Mouse (Mus musculus) MEL (cell line): ENCODE data around the gene Fars2. TPM values are rescaled to one million over a fixed set of nuclear protein-coding genes. Genes with fewer than 3 reads are reported as not detected.

Experiments
- DNase-seq: peaks from one replicate; pipeline ENCODE4 v3.0.0; 2011; ENCODE audit warnings: low read depth, low spot score
- H3K27ac ChIP-seq: 2 replicates; pipeline ENCODE4 v1.5.1; 2012; ENCODE audit warnings: low read depth, mild to moderate bottlenecking, control low read depth, low read length, moderate library complexity; ENCODE audit not compliant: control insufficient read depth
- H3K27me3 ChIP-seq, 2 experiments: fragments of 150-350 bp in 1 of 2; sonication (generic) in 1 of 2; 2 replicates each; pipeline ENCODE4 v1.6.1; 2012; ENCODE audit warnings: low read length in 2 of 2, mild to moderate bottlenecking in 2 of 2, improper control_type of control experiment in 1 of 2, moderate library complexity in 1 of 2; ENCODE audit not compliant: insufficient read depth in 2 of 2, control insufficient read depth in 1 of 2
- H3K36me3 ChIP-seq, 2 experiments: 2 replicates each; pipeline ENCODE4 v1.6.1; 2012 to 2014; ENCODE audit warnings: low read length in 2 of 2, improper control_type of control experiment in 1 of 2, inconsistent platforms in 1 of 2, mild to moderate bottlenecking in 1 of 2; ENCODE audit not compliant: insufficient read depth in 2 of 2, control insufficient read depth in 1 of 2
- H3K4me1 ChIP-seq, 2 experiments: fragments of 150-350 bp in 1 of 2; sonication (generic) in 1 of 2; 2 replicates each; pipeline ENCODE4 v1.6.1; 2012; ENCODE audit warnings: low read length in 2 of 2, improper control_type of control experiment in 1 of 2, mild to moderate bottlenecking in 1 of 2; ENCODE audit not compliant: insufficient read depth in 2 of 2, control insufficient read depth in 1 of 2
- H3K4me3 ChIP-seq, 2 experiments: fragments of 150-350 bp in 1 of 2; sonication (generic) in 1 of 2; 2 replicates each; pipeline ENCODE4 v1.5.1; 2012; ENCODE audit warnings: low read depth in 2 of 2, low read length in 2 of 2, mild to moderate bottlenecking in 2 of 2, moderate library complexity in 2 of 2, control low read depth in 1 of 2, improper control_type of control experiment in 1 of 2; ENCODE audit not compliant: control insufficient read depth in 1 of 2, insufficient read depth in 1 of 2
- H3K79me2 ChIP-seq: 2 replicates; pipeline ENCODE4 v1.6.1; 2012; ENCODE audit warnings: mild to moderate bottlenecking, low read length, moderate library complexity; ENCODE audit not compliant: control insufficient read depth, poor library complexity, insufficient read depth
- H3K9ac ChIP-seq: 2 replicates; pipeline ENCODE4 v1.6.1; 2012; ENCODE audit warnings: low read depth, mild to moderate bottlenecking, control low read depth, low read length, moderate library complexity; ENCODE audit not compliant: control insufficient read depth, poor library complexity, severe bottlenecking
- H3K9me3 ChIP-seq: fragments of 150-350 bp; sonication (generic); replicated peaks from 2 replicates; pipeline ENCODE4 v1.6.1; 2012; ENCODE audit warnings: mild to moderate bottlenecking, low read length, improper control_type of control experiment, moderate library complexity; ENCODE audit not compliant: insufficient read depth
- CHD1 ChIP-seq: IDR thresholded peaks from 2 replicates; pipeline ENCODE4 v1.6.1; 2012; ENCODE audit warnings: low read depth, mild to moderate bottlenecking, inconsistent platforms, low read length, improper control_type of control experiment
- CTCF ChIP-seq, 3 experiments: IDR thresholded peaks in 2 of 3; conservative IDR thresholded peaks in 1 of 3; 2 replicates each; pipeline ENCODE4 v1.5.1; 2011 to 2012; ENCODE audit warnings: low read length in 3 of 3, low read depth in 2 of 3, mild to moderate bottlenecking in 2 of 3, improper control_type of control experiment in 1 of 3, inconsistent platforms in 1 of 3, mixed read lengths in 1 of 3, moderate library complexity in 1 of 3; ENCODE audit not compliant: control insufficient read depth in 1 of 3, insufficient read depth in 1 of 3, poor library complexity in 1 of 3, severe bottlenecking in 1 of 3
- ELF1 ChIP-seq: IDR thresholded peaks from 2 replicates; pipeline ENCODE4 v1.6.1; 2014; ENCODE audit warnings: low read depth, mild to moderate bottlenecking, inconsistent platforms, low read length, improper control_type of control experiment, moderate library complexity
- EP300 ChIP-seq, 2 experiments: IDR thresholded peaks; 2 replicates each; pipeline ENCODE4 v1.6.1; 2011; ENCODE audit warnings: improper control_type of control experiment in 2 of 2, low read length in 2 of 2, low read depth in 1 of 2, mild to moderate bottlenecking in 1 of 2
- ETS1 ChIP-seq: IDR thresholded peaks from 2 replicates; pipeline ENCODE4 v1.6.1; 2012; ENCODE audit warnings: low read depth, mild to moderate bottlenecking, inconsistent platforms, low read length, improper control_type of control experiment, moderate library complexity
- GABPA ChIP-seq: IDR thresholded peaks from 2 replicates; pipeline ENCODE4 v1.6.1; 2012; ENCODE audit warnings: low read depth, mild to moderate bottlenecking, inconsistent platforms, low read length, improper control_type of control experiment, moderate library complexity
- JUND ChIP-seq: IDR thresholded peaks from 2 replicates; pipeline ENCODE4 v1.6.1; 2011; ENCODE audit warnings: low read depth, mild to moderate bottlenecking, improper control_type of control experiment, low read length
- KAT2A ChIP-seq: conservative IDR thresholded peaks from 2 replicates; pipeline ENCODE4 v1.6.1; 2012; ENCODE audit warnings: low read depth, low read length, improper control_type of control experiment, inconsistent platforms
- MAFK ChIP-seq: IDR thresholded peaks from 2 replicates; pipeline ENCODE4 v1.6.1; 2011; ENCODE audit warnings: low read depth, mild to moderate bottlenecking, low read length, improper control_type of control experiment, borderline replicate concordance
- MAX ChIP-seq: IDR thresholded peaks from 2 replicates; pipeline ENCODE4 v1.6.1; 2011; ENCODE audit warnings: low read length, improper control_type of control experiment
- MAZ ChIP-seq: IDR thresholded peaks from 2 replicates; pipeline ENCODE4 v1.6.1; 2012; ENCODE audit warnings: low read depth, mild to moderate bottlenecking, inconsistent platforms, low read length, improper control_type of control experiment
- MEF2A ChIP-seq: IDR thresholded peaks from 2 replicates; pipeline ENCODE4 v1.6.1; 2014; ENCODE audit warnings: low read depth, mild to moderate bottlenecking, inconsistent platforms, low read length, improper control_type of control experiment; ENCODE audit not compliant: poor library complexity, insufficient replicate concordance, severe bottlenecking; ENCODE audit errors: extremely low read depth
- MYB ChIP-seq: IDR thresholded peaks from 2 replicates; pipeline ENCODE4 v1.6.1; 2011; ENCODE audit warnings: mild to moderate bottlenecking, low read depth, low read length, improper control_type of control experiment
- MYC ChIP-seq: IDR thresholded peaks from 2 replicates; pipeline ENCODE4 v1.6.1; 2011; ENCODE audit warnings: low read depth, mild to moderate bottlenecking, low read length, improper control_type of control experiment, moderate library complexity
- NRF1 ChIP-seq: IDR thresholded peaks from 2 replicates; pipeline ENCODE4 v1.6.1; 2014; ENCODE audit warnings: low read depth, mild to moderate bottlenecking, inconsistent platforms, low read length, improper control_type of control experiment, moderate library complexity; ENCODE audit not compliant: poor library complexity, insufficient read depth, severe bottlenecking
- SIN3A ChIP-seq: IDR thresholded peaks from 2 replicates; pipeline ENCODE4 v1.6.1; 2012; ENCODE audit warnings: low read length, improper control_type of control experiment, inconsistent platforms
- SMC3 ChIP-seq: IDR thresholded peaks from 2 replicates; pipeline ENCODE4 v1.6.1; 2011; ENCODE audit warnings: low read depth, low read length, improper control_type of control experiment
- UBTF ChIP-seq: IDR thresholded peaks from 2 replicates; pipeline ENCODE4 v1.6.1; 2012; ENCODE audit warnings: low read depth, mild to moderate bottlenecking, inconsistent platforms, low read length, improper control_type of control experiment, moderate library complexity, borderline replicate concordance; ENCODE audit not compliant: insufficient read depth
- USF1 ChIP-seq: IDR thresholded peaks from 2 replicates; pipeline ENCODE4 v1.6.1; 2014; ENCODE audit warnings: low read depth, mild to moderate bottlenecking, inconsistent platforms, low read length, improper control_type of control experiment, moderate library complexity
- ZKSCAN1 ChIP-seq: IDR thresholded peaks from 2 replicates; pipeline ENCODE4 v1.6.1; 2012; ENCODE audit warnings: low read depth, mild to moderate bottlenecking, inconsistent platforms, low read length, improper control_type of control experiment, moderate library complexity
- ZMIZ1 ChIP-seq: IDR thresholded peaks from 2 replicates; pipeline ENCODE4 v1.6.1; 2012; ENCODE audit warnings: low read depth, mild to moderate bottlenecking, inconsistent platforms, low read length, improper control_type of control experiment, moderate library complexity
- ZNF384 ChIP-seq: IDR thresholded peaks from 2 replicates; pipeline ENCODE4 v1.6.1; 2012; ENCODE audit warnings: low read depth, mild to moderate bottlenecking, inconsistent platforms, low read length, improper control_type of control experiment
- polyA plus RNA-seq, 2 experiments: library from polyadenylated mRNA; stranded (reverse) in 1 of 2; unstranded in 1 of 2; fragments of >175 nt in 1 of 2; fragments of >200 nt in 1 of 2; gene quantifications; 2 replicates each; pipeline versions ENCODE4 v1.2.1 to v1.2.4; 2012; ENCODE audit warnings: low replicate concordance in 2 of 2, low read depth in 1 of 2; ENCODE audit not compliant: insufficient read length in 2 of 2, insufficient read depth in 1 of 2, missing spikeins in 1 of 2
- total RNA-seq: library from RNA; depleted of rRNA; stranded (reverse); fragments of 300-350 nt; gene quantifications from 2 replicates; pipeline ENCODE4 v1.2.3, GENCODE M21; 2012

Fars2 gene
- total and polyA plus RNA-seq, 3 experiments, result 32.6 to 39.2 TPM; not detected in 1

DNA sequence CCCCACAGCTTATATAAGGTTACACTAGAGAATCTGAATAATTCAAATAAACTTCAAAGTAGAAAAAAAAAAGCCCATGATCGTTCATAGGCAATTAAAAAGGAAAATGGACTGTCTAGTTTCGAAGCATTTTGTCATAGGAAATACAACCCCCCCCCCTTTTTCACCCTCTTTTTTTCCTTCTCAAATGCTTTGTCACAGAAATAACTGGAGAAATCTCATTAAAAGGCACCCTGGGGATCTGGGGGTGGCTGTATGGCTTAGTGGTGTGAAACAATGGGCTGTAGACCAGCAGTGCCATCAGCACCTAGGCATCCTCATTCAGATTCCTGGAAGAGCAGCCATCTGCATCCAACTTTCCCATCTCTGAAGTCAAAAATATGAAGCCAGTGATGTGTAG is 64.0 kb downstream of the Fars2 start:
- Histone ChIP-seq H3K27ac (no peak overlapping the region), H3K9ac (no peak overlapping the region), H3K4me1 (peaks cover 0 to 6% of the 10 kb centered on the region in 2 experiments; a peak in 2 of 4 replicates), H3K27me3 (no peaks in the 10 kb centered on the region), H3K9me3 (no peaks in the 10 kb centered on the region), H3K36me3 (peaks cover 0 to 4% of the 10 kb centered on the region in 2 experiments; a peak in 2 of 4 replicates), H3K79me2 (no peaks in the 10 kb centered on the region; the same call in 1 of the 2 replicates), H3K4me3 (no peak overlapping the region)
- DNase-seq, result no peak
- TF ChIP-seq MAFK (no peak), MAZ (no peak), ZNF384 (no peak), USF1 (no peak), MAX (no peak), ZMIZ1 (no peak), CHD1 (no peak), UBTF (no peak), SIN3A (no peak), KAT2A (no peak), ELF1 (no peak), EP300 (IDR thresholded peaks at IDR 0.05; ENCODE audit: low read depth in 1 of 2, low read length in 2 of 2) (no peak), JUND (no peak), GABPA (no peak), MEF2A (no peak), CTCF (IDR thresholded peaks at IDR 0.05 in 2 of 3, conservative IDR thresholded peaks at IDR 0.05 in 1 of 3; ENCODE audit: control insufficient read depth in 1 of 3, insufficient read depth in 1 of 3, low read depth in 2 of 3, low read length in 3 of 3, poor library complexity in 1 of 3, severe bottlenecking in 1 of 3) (no peak), NRF1 (no peak), ZKSCAN1 (no peak), SMC3 (no peak)

DNA sequence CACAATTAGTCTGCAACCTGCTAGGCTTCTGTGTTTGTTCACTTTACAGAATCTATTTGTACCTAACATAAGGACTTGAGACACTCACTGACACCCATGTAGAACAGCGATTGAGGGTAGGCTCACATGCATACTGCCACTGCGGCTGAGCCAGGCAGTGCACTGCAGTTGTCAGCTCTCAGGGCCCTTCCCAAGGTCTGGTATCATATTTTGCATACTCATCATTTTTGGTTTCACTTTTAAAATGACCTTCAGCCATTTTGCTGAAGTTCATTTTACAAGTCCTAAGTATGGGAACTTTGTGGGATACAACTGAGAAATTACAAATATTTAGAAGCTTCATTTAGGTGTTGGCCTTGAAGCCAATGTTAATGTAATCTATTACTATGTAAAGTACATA is 73.4 kb downstream of the Fars2 start:
- DNase-seq, result peak; percentile 55
- Histone ChIP-seq H3K36me3 (peaks cover 0 to 8% of the 10 kb centered on the region in 2 experiments; a peak in 2 of 4 replicates), H3K9me3 (no peaks in the 10 kb centered on the region), H3K4me3 (peak overlapping the region in 1 of 2 experiments; percentile 50; a peak in 2 of 4 replicates), H3K4me1 (peaks cover 3 to 7% of the 10 kb centered on the region in 2 experiments; a peak in 3 of 4 replicates), H3K27ac (no peak overlapping the region), H3K9ac (0 out of 2 replicates have a peak overlapping the region, but pooled peaks have one; percentile 6), H3K27me3 (no peaks in the 10 kb centered on the region), H3K79me2 (no peaks in the 10 kb centered on the region)
- peak; percentile 96 for TF ChIP-seq MAFK
- TF ChIP-seq MYB, result no peak
- no peak for TF ChIP-seq MYC
- peak; percentile 26; the same call in 1 of the 2 replicates for TF ChIP-seq ETS1
